Mouse (Mus musculus): Measurements from ENCODE around the gene Mfsd9. TPM values are rescaled to one million over a fixed set of nuclear protein-coding genes. Genes with fewer than 3 reads are reported as not detected.

Mfsd9 gene
- total RNA-seq, 2 experiments from 2014 or later: 0.15 to 0.41 TPM

GRCm38 (mm10) chr1:40726051-40726450 lies 64.4 kb downstream of the Mfsd9 start:
- peak in 1 of 2 experiments; percentile 8 for DNase-seq
- intact Hi-C loops (cut with DNase I): no loop called here

Other genes with a start within 250 kb of the Mfsd9 start
- gene Slc9a4, start 210.6 kb downstream of the Mfsd9 start, total RNA-seq (2021): under 1 TPM; 0.32 to 0.33 TPM
- 10 to 100 TPM; 18.5 to 21.0 TPM for gene Slc9a2, start 110.1 kb downstream of the Mfsd9 start, total RNA-seq (2021)
- gene Tmem182, start 14.9 kb upstream of the Mfsd9 start, total RNA-seq (2021): 100 to 1,000 TPM; 192 to 209 TPM

Measured in gastrocnemius, postnatal 36 days (tissue).